Mouse (Mus musculus) left cerebral cortex, adult 8-10 months (tissue): ENCODE measurements around the gene Agtpbp1. TPM values are rescaled to one million over a fixed set of nuclear protein-coding genes. Genes with fewer than 3 reads are reported as not detected.
A peak's percentile ranks its signal among the peaks of the same experiment; 100 is the strongest.
"Not testable (repeated sequence)": the region's sequence is repeated elsewhere in the genome, so short reads cannot be mapped to it uniquely, and the experiment has no call there.

Experiments
- DNase-seq, 2 experiments: peaks; one replicate each; pipeline ENCODE4 v3.0.0; 2022; ENCODE audit warnings: low spot score in 2 of 2
- total RNA-seq, 4 experiments: library from RNA; stranded (reverse); gene quantifications; 2 replicates each; pipeline ENCODE4 v1.2.4; 2022

Agtpbp1 gene
- total RNA-seq, 4 experiments from 2014 or later, result 320 to 366 (median 343) TPM

GRCm38 (mm10) chr13:59486243-59486642, 98.8 kb downstream of the Agtpbp1 start:
- DNase-seq, result no peak

GRCm38 (mm10) chr13:59485456-59485855, 99.6 kb downstream of the Agtpbp1 start:
- DNase-seq, result no peak

- DNase-seq, result no peak
These were observed 103.6 kb downstream of the Agtpbp1 start for GRCm38 (mm10) chr13:59481484-59481855.

GRCm38 (mm10) chr13:59480599-59481483, 104.2 kb downstream of the Agtpbp1 start:
- DNase-seq, result no peak

GRCm38 (mm10) chr13:59477928-59478327, 107.1 kb downstream of the Agtpbp1 start:
- not testable (repeated sequence) for DNase-seq

GRCm38 (mm10) chr13:59477451-59477850, 107.6 kb downstream of the Agtpbp1 start:
- DNase-seq, result peak in 1 of 2 experiments; percentile 37

GRCm38 (mm10) chr13:59474973-59475372, 110.1 kb downstream of the Agtpbp1 start:
- no peak for DNase-seq

- DNase-seq, result no peak
These were observed 111.7 kb downstream of the Agtpbp1 start for GRCm38 (mm10) chr13:59473341-59473740.

- DNase-seq, result no peak
These were observed 112.8 kb downstream of the Agtpbp1 start for GRCm38 (mm10) chr13:59472222-59472621.

- no peak for DNase-seq
These were observed 115.3 kb downstream of the Agtpbp1 start for GRCm38 (mm10) chr13:59469701-59470100.

- no peak for DNase-seq
These were observed 116.7 kb downstream of the Agtpbp1 start for GRCm38 (mm10) chr13:59468181-59468802.

GRCm38 (mm10) chr13:59467591-59467990, 117.4 kb downstream of the Agtpbp1 start:
- DNase-seq, result peak in 1 of 2 experiments; percentile 70

GRCm38 (mm10) chr13:59460958-59461357, 124.1 kb downstream of the Agtpbp1 start:
- no peak for DNase-seq

- no peak for DNase-seq
These were observed 128.8 kb downstream of the Agtpbp1 start for GRCm38 (mm10) chr13:59456203-59456602.

- DNase-seq, result no peak
These were observed 130.8 kb downstream of the Agtpbp1 start for GRCm38 (mm10) chr13:59454001-59454785.

- DNase-seq, result no peak
These were observed 131.4 kb downstream of the Agtpbp1 start for GRCm38 (mm10) chr13:59453582-59453981.

- no peak for DNase-seq
These were observed 132.0 kb downstream of the Agtpbp1 start for GRCm38 (mm10) chr13:59453045-59453444.

- DNase-seq, result no peak
These were observed 134.2 kb downstream of the Agtpbp1 start for GRCm38 (mm10) chr13:59450840-59451239.

GRCm38 (mm10) chr13:59447130-59447529, 137.9 kb downstream of the Agtpbp1 start:
- no peak for DNase-seq

GRCm38 (mm10) chr13:59445179-59445578, 139.8 kb downstream of the Agtpbp1 start:
- no peak for DNase-seq

- no peak for DNase-seq
These were observed 140.7 kb downstream of the Agtpbp1 start for GRCm38 (mm10) chr13:59444371-59444770.

GRCm38 (mm10) chr13:59439683-59440082, 145.3 kb downstream of the Agtpbp1 start:
- DNase-seq, result no peak
